Mouse (Mus musculus): ENCODE data around the gene Plvap.
A peak's percentile ranks its signal among the peaks of the same experiment; 100 is the strongest.

Plvap gene

GRCm38 (mm10) chr8:71525226-71526050 lies 13.9 kb upstream of the Plvap start, which contains the start of gene Ccdc194:
Gene Ccdc194, minus strand, starts transcription at chr8:71525711.
- no peak for DNase-seq

DNA sequence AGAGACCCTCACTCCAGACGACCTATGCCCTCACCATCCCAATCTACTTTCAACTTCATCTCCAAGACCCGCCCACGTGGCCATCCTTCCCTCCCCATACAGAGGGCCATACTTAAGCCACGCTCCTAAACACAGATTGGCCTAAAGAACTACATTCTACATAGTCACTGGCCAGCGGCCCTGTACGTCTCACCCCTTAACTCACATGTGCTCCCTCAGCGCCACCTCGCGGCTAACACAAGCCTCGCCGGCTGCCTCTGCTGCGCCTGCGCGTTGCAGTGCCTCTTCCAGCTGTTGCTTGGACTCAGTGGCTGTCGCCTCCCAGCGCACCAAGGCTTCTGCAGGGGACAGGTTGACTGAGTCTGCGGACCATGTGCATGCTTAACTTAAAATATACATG lies 10.1 kb upstream of the Plvap start:
- DNase-seq: peak; percentile 98

GRCm38 (mm10) chr8:71519037-71519825 lies 7.7 kb upstream of the Plvap start:
- peak; percentile 77 for DNase-seq

DNA sequence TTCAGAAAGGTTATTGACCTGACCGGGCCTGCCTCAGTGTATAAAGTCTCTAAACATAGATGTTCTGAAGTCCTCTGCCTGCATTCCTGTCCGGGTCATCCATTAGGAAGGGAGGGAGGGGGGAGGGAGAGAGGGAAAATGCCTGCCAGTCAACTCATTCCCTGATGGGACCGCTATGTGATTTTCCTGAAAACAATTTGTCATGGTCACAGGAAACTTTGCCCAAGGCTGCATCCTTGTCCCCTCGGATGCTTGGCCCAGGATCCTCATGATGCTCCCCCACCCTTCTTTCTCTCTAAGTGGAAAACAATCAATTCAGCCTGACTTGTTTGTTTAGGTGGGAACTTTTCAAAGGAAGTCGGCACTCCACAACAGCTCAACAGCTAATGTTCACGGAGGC lies 5.2 kb upstream of the Plvap start:
- DNase-seq: no peak

- DNase-seq: no peak
Measured at GRCm38 (mm10) chr8:71515043-71515442, 3.5 kb upstream of the Plvap start.

DNA sequence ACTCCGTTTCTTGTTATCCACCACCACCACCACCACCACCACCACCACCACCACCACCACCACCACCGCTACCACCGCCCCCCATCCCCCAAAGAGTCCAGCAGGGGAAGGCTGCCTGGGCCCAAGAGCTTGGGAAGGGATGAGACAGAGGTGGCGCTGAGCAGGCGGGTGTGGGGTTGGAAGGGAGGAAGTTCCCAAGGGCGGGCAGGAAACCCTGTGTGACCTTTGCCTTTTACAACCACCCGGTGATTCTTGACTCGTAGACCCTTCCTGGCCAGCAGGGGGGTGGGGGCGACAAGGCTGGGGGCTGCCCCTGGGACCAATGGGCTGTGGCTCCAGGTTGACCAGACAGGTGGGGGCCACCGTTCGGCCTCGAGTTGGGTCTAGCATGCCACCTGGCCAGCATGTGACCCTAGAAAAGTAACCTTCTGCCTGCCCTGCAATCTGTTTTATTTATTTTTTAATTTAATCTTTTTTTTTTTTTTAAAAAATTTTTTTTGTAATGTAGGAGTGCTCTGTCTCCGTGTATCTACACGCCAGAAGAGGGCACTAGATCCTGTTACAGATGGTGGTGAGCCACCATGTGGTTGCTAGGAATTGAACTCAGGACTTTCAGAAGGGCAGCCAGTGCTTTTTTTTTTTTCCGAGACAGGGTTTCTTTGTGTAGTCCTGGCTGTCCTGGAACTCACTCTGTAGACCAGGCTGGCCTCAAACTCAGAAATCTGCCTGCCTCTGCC lies 1.6 kb upstream of the Plvap start:
- DNase-seq: no peak

- no peak for DNase-seq
Measured at GRCm38 (mm10) chr8:71509316-71509715, 2.2 kb downstream of the Plvap start.

DNA sequence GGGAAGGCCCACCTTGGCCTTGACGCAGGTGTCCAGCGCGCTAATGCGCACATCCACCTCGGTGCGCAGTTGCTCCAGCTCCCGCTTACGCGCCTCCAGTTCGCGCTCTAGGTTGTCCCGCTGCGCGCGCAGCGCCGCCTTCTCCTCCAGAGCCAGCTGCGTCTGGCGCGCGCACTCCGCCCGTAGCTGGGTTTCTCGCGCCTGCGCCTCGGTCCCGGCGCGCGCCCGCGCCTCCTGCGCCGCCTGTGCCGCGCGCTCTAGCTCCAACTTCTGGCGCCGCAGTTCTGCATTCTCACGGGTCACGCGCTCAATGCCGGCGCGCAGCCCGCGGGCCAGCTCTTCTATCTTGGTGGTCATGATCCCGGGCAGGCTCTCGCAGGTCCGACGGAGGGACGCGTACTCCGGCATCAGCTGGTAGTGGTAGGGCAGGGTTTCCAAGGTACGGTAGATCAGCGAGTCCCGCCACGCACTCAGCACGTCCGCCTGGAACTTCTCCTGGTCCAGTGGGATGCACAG lies 3.9 kb downstream of the Plvap start:
- peak; percentile 86 for DNase-seq

- DNase-seq: no peak
Measured at GRCm38 (mm10) chr8:71505979-71506378, 5.6 kb downstream of the Plvap start.

DNA sequence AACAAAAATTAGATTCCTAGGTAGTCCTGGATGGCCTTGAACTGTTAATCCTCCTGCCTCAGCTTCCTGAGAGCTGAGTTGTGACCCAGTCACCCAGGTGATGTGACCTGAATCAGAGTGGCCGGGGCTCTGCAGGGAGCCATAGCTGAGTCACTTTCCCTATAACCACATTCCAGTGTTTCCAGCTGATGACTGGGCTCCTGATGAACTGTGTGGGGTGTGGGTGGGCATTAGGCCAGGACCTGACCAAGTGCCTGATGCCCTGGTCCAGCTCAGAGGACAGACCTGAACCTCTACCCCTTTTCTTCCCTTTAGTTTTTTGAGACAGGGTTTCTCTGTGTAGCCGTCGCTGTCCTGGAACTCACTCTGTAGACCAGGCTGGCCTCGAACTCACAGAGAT lies 6.2 kb downstream of the Plvap start:
- DNase-seq: no peak

- no peak for DNase-seq
Measured at GRCm38 (mm10) chr8:71504349-71504748, 7.2 kb downstream of the Plvap start.

GRCm38 (mm10) chr8:71498816-71499690 lies 12.5 kb downstream of the Plvap start:
- no peak for DNase-seq

DNA sequence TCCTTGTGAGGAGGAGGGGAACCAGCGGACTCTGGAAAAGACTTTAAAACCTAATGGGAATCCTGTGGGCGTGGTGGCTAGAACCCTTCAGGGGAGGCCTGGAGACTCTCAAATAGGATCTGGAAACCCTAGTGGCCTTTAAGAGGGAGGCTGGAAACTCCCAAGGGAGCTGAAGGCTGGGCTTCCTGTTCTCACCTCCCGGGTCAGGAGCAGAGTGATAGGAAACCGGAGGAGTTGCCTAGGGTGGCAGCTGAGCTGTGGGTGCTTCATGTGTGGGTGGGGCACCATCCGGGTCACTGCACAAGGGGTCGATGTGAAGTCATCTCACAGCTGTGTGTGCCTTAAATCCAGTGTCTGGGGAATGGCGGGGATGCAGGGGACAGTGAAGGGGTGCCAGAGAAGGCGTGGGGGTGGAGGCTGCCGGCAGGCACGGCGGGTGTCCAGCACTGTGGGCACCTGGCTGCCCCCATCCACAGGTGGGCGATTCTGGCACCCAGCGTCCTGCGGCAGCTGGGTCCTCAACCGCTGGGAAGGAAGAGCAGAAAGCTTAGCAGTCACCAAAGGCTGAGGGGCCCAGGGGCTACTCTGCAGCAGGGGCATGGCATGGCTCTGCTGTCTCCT lies 13.6 kb downstream of the Plvap start:
- DNase-seq: no peak

- DNase-seq: no peak
Measured at GRCm38 (mm10) chr8:71497077-71497645, 14.4 kb downstream of the Plvap start.

GRCm38 (mm10) chr8:71496481-71496880 lies 15.1 kb downstream of the Plvap start:
- no peak for DNase-seq

GRCm38 (mm10) chr8:71495811-71496210 lies 15.7 kb downstream of the Plvap start:
- DNase-seq: no peak

GRCm38 (mm10) chr8:71495039-71495438 lies 16.5 kb downstream of the Plvap start:
- peak; percentile 94 for DNase-seq

DNA sequence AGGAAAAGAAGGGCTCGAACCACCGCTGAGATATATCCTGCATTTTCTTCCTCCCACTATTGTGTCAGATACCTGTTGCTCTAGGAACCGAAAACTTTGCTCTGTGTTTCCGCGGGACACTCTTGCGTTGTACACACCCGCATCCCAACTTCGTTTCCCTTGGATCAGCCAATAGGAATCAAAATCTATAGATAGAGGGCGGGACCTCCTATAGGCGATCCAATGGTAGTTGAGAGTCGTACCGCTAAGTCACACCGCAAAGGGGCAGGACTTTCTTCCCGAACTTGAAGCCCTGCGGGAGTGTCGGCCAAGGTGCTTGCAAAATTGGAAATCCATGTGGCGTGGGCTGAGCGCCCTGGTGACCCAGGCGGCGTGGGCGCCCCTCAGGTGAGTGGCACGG lies 23.1 kb downstream of the Plvap start:
- peak; percentile 88 for DNase-seq

- peak; percentile 88 for DNase-seq
Measured at GRCm38 (mm10) chr8:71487691-71488445, 23.7 kb downstream of the Plvap start, which contains the start of gene Gtpbp3. Gene Gtpbp3, plus strand, starts transcription at chr8:71488103.

DNA sequence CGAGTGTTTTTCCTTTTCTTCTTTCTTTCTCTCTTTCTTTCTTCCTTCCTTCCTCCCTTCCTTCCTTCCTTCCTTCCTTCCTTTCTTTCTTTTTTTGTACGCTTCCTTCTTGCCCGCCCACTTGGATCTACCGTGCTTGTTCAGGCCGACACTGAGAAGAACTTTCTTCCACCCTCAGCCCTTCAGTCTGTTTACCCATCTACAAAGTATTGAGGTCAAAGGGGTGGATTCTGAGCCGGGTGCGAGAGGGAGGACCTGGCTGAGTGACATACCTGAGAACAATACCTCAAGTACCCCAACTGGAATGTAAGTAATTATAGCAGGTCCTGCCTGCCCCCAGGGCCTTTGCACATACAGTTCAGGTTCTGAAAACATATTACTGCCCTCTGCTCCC lies 25.4 kb downstream of the Plvap start:
- DNase-seq: no peak
